Mouse (Mus musculus): ENCODE measurements around the gene Hand2.

- TF ChIP-seq CTCF (IDR thresholded peaks at IDR 0.05; ENCODE audit: extremely low read depth, insufficient read depth, low read length) (no peak), POLR2A (IDR thresholded peaks at IDR 0.05; ENCODE audit: extremely low read depth, insufficient read depth, low read length) (no peak)
Measured at GRCm38 (mm10) chr8:57339711-57340650, 19.2 kb downstream of the Hand2 start.

All from cortical plate, adult 2 months (tissue).